Mouse (Mus musculus) heart, postnatal 25 days (tissue): ENCODE measurements around the gene Gm45213. TPM values are rescaled to one million over a fixed set of nuclear protein-coding genes. Genes with fewer than 3 reads are reported as not detected.

ENCODE experiments used
- DNase-seq: peaks from one replicate; pipeline ENCODE4 v3.0.0; 2022; ENCODE audit warnings: low spot score
- intact Hi-C: fragments of 180-260 bp; cut with DNase I; formaldehyde crosslinking; loops from one replicate; pipeline ENCODE4 v1.15.1; 2025
- total RNA-seq, 2 experiments: library from RNA; stranded (reverse); gene quantifications; 2 replicates each; pipeline ENCODE4 v1.2.3; 2021

Gm45213 gene
- total RNA-seq, 2 experiments from 2014 or later: not detected

GRCm38 (mm10) chr7:66098803-66099202 lies 55.4 kb downstream of the Gm45213 start:
- intact Hi-C loops: no loop called here
- DNase-seq: no peak

- intact Hi-C loops: loop anchor here (1.0 to 5.0 kb wide), 4 partner anchors 148 to 560 kb away; partner anchors contain the start of gene Lrrk1
- no peak for DNase-seq
Measured at GRCm38 (mm10) chr7:66101866-66102265, 58.5 kb downstream of the Gm45213 start.

GRCm38 (mm10) chr7:66104531-66104930 lies 61.1 kb downstream of the Gm45213 start:
- DNase-seq: no peak
- intact Hi-C loops: loop anchor here (5.0 kb wide), 2 partner anchors 283 to 558 kb away; partner anchors contain the start of gene Lrrk1

GRCm38 (mm10) chr7:66105771-66106170 lies 62.4 kb downstream of the Gm45213 start:
- intact Hi-C loops: no loop called here
- no peak for DNase-seq

GRCm38 (mm10) chr7:66106581-66107056 lies 63.2 kb downstream of the Gm45213 start:
- DNase-seq: no peak
- intact Hi-C loops: loop anchor here (1.0 kb wide), 1 partner anchor 144 kb away; no protein-coding TSS in a partner anchor

GRCm38 (mm10) chr7:66107206-66107605 lies 63.8 kb downstream of the Gm45213 start:
- no peak for DNase-seq
- intact Hi-C loops: loop anchor here (1.0 kb wide), 1 partner anchor 143 kb away; no protein-coding TSS in a partner anchor

- intact Hi-C loops: loop anchor here (1.0 kb wide), 1 partner anchor 142 kb away; no protein-coding TSS in a partner anchor
- DNase-seq: no peak
Measured at GRCm38 (mm10) chr7:66107930-66108329, 64.5 kb downstream of the Gm45213 start.

- intact Hi-C loops: no loop called here
- DNase-seq: peak; percentile 85
Measured at GRCm38 (mm10) chr7:66108961-66109854, 65.8 kb downstream of the Gm45213 start, which contains the start of gene Chsy1. Gene Chsy1 (plus strand): TSS chr7:66109515.

- DNase-seq: no peak
- intact Hi-C loops: loop anchor here (5.0 kb wide), 1 partner anchor 87 kb away; no protein-coding TSS in a partner anchor
Measured at GRCm38 (mm10) chr7:66109855-66110635, 66.6 kb downstream of the Gm45213 start.

- DNase-seq: no peak
- intact Hi-C loops: loop anchor here (5.0 kb wide), 1 partner anchor 87 kb away; no protein-coding TSS in a partner anchor
Measured at GRCm38 (mm10) chr7:66110636-66111112, 67.3 kb downstream of the Gm45213 start.

GRCm38 (mm10) chr7:66111211-66111610 lies 67.8 kb downstream of the Gm45213 start:
- no peak for DNase-seq
- intact Hi-C loops: loop anchor here (5.0 kb wide), 1 partner anchor 86 kb away; no protein-coding TSS in a partner anchor

Other genes with a start within 250 kb of the Gm45213 start
- gene Pcsk6, start 181.9 kb upstream of the Gm45213 start, total RNA-seq: 10 to 100 TPM; 45.7 to 56.1 TPM
- gene Snrpa1, start 15.4 kb downstream of the Gm45213 start, total RNA-seq: 10 to 100 TPM; 20.2 to 22.5 TPM
- gene Selenos, start 36.0 kb downstream of the Gm45213 start, total RNA-seq: 10 to 100 TPM; 31.1 to 36.9 TPM
- 10 to 100 TPM; 14.4 to 16.8 TPM for gene Chsy1, start 65.9 kb downstream of the Gm45213 start, total RNA-seq